Mouse (Mus musculus) limb, embryonic 12.5 days (tissue): ENCODE data around the gene Atf1. TPM values are rescaled to one million over a fixed set of nuclear protein-coding genes. Genes with fewer than 3 reads are reported as not detected.
"Not testable (repeated sequence)": the region's sequence is repeated elsewhere in the genome, so short reads cannot be mapped to it uniquely, and the experiment has no call there.

Experiments
- ATAC-seq: fragments of 200-750 bp; cut with Nextera tagmentation; 2 replicates; pipeline ENCODE4 v1.8.0; 2017; ENCODE audit warnings: low read depth, moderate TSS enrichment; ENCODE audit not compliant: insufficient number of reproducible peaks, insufficient read depth, low FRiP score, low TSS enrichment
- H3K27ac ChIP-seq: fragments of 300-500 bp; sonication (generic); 2 replicates; pipeline ENCODE4 v1.5.1; 2016; ENCODE audit warnings: mild to moderate bottlenecking, moderate library complexity
- H3K27me3 ChIP-seq: fragments of 300-500 bp; sonication (generic); 2 replicates; pipeline ENCODE4 v1.6.1; 2016; ENCODE audit warnings: mild to moderate bottlenecking, moderate library complexity
- H3K36me3 ChIP-seq: fragments of 300-500 bp; sonication (generic); 2 replicates; pipeline ENCODE4 v1.6.1; 2016; ENCODE audit warnings: mild to moderate bottlenecking, moderate library complexity
- H3K4me1 ChIP-seq: fragments of 300-500 bp; sonication (generic); replicated peaks from 2 replicates; pipeline ENCODE4 v1.6.1; 2016
- H3K4me2 ChIP-seq: fragments of 300-500 bp; sonication (generic); 2 replicates; pipeline ENCODE4 v1.6.1; 2016; ENCODE audit warnings: mild to moderate bottlenecking, moderate library complexity
- H3K4me3 ChIP-seq: fragments of 300-500 bp; sonication (generic); replicated peaks from 2 replicates; pipeline ENCODE4 v1.5.1; 2016; ENCODE audit warnings: mild to moderate bottlenecking
- H3K9ac ChIP-seq: fragments of 300-500 bp; sonication (generic); replicated peaks from 2 replicates; pipeline ENCODE4 v1.6.1; 2016; ENCODE audit warnings: mild to moderate bottlenecking, moderate library complexity
- H3K9me3 ChIP-seq: fragments of 300-500 bp; sonication (generic); 2 replicates; pipeline ENCODE4 v1.6.1; 2016; ENCODE audit warnings: mild to moderate bottlenecking, moderate library complexity
- WGBS: fragments of 180-500 bp; shearing (Covaris S2); methylation state at CpG from one replicate; pipeline ENCODE4 v1.1.7; 2016; 5-methylcytosine and 5-hydroxymethylcytosine counted together
- polyA plus RNA-seq: library from polyadenylated mRNA; unstranded; fragments of >200 nt; fragmentation: Nextera tagmentation; extraction: Ambion mirVana; gene quantifications from 2 replicates; pipeline ENCODE4 v1.2.1, GENCODE M21; 2016

The Atf1 gene
- polyA plus RNA-seq, 1 experiment from 2014 or later = 53.0 TPM

DNA sequence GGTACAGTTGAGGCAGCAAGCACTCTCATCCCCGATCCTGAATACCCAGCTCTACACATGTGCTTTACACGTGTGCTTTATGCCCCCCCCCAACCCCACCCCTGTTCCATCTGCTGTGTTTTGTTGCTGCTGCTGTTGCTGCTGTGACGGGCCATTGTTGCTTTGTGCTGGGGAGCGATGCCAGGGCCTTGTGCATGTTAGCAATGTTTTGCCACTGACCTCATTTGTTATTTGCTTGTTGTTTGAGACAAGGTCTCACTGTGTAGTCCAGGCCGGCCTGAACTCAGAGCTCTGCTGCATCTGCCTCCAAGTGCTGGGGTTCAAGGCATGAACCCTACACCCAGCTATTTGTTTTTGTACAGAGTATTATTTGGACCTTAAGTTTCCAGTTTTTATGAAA, 63.2 kb downstream of the Atf1 start:
- 84% methylated on average over 5 of the region's 5 CpGs for WGBS
- H3K27ac ChIP-seq = no peak overlapping the region
- ATAC-seq = no peak

DNA sequence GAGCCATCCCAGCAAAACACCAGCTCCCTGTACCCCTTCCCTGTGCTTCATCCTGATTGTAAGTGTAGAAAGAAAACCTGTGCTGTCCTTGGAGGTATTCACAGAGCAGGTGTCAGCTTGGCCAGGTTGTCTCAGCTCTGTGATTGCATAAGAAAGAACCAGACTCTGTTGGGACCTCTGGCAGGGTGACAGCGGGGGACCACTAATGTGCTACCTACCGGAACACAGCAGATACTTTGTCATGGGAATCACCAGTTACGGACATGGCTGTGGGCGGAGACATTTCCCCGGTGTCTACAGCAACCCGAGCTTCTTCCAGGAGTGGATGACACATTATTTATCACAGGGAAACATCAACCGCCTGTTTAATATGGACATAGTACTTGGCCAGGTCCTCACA, 64.7 kb downstream of the Atf1 start:
- no peaks in the 10 kb centered on the region for H3K27me3 ChIP-seq
- no peaks in the 10 kb centered on the region; the same call in 1 of the 2 replicates for H3K4me1 ChIP-seq
- H3K27ac ChIP-seq = no peak overlapping the region
- ATAC-seq = no peak
- H3K36me3 ChIP-seq = no peaks in the 10 kb centered on the region
- WGBS = 62% methylated on average over 7 of the region's 7 CpGs
- no peak overlapping the region for H3K9ac ChIP-seq
- 0 out of 2 replicates have a peak, but pooled peaks cover 5% of the 10 kb centered on the region for H3K9me3 ChIP-seq
- H3K4me2 ChIP-seq = no peak overlapping the region
- H3K4me3 ChIP-seq = no peak overlapping the region

More for the DNA sequence above, 63.2 kb downstream of the Atf1 start:
- no peaks in the 10 kb centered on the region for H3K36me3 ChIP-seq
- H3K27me3 ChIP-seq = no peaks in the 10 kb centered on the region
- no peak overlapping the region for H3K9ac ChIP-seq
- H3K4me2 ChIP-seq = no peak overlapping the region
- no peaks in the 10 kb centered on the region; the same call in 1 of the 2 replicates for H3K4me1 ChIP-seq
- H3K9me3 ChIP-seq = 0 out of 2 replicates have a peak, but pooled peaks cover 5% of the 10 kb centered on the region
- no peak overlapping the region for H3K4me3 ChIP-seq

DNA sequence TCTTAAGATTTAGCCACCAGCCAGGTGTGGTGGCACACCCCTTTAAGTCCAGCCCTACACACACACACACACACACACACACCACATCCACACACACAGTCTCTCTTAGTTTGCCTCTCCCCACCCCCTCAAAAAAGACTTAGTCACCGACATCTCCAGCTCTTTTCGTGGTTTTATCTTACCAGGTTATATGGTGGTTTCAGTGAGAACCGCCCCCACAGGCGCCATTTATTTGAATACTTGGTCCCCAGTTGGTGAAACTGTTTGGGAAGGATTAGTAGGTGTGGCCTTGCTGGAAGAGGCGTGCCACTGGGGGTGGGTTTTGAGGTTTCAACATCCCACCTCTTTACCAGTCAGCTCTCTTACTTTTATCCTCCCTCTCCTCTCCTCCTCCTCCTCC, 70.2 kb downstream of the Atf1 start:
- Histone ChIP-seq H3K4me1 (no peaks in the 10 kb centered on the region; the same call in 1 of the 2 replicates), H3K4me2 (no peak overlapping the region), H3K36me3 (no peaks in the 10 kb centered on the region), H3K27me3 (no peaks in the 10 kb centered on the region), H3K27ac (no peak overlapping the region), H3K9me3 (no peaks in the 10 kb centered on the region), H3K4me3 (no peak overlapping the region), H3K9ac (no peak overlapping the region)
- ATAC-seq = no peak
- 89% methylated on average over 5 of the region's 5 CpGs for WGBS

DNA sequence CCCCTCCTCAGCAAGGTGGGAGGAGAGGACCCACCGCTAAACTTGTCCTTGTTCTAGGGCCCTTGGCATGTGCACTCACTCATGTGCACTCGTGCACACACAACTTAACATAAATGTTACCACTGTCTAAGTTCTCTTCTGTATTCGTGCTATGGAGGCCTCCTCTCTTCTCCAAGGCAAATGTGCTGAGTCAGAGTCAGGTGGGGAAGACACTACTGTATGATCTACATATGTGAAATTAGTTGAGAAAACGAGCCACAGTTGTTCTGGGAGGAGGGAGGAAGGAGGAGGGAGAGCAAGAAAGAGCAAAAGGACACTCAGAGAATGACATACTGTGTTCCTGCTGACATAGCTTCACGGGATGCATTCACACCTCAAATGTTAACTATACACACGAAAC, 72.9 kb downstream of the Atf1 start:
- no peaks in the 10 kb centered on the region; the same call in 1 of the 2 replicates for H3K4me1 ChIP-seq
- ATAC-seq = no peak
- H3K9me3 ChIP-seq = no peaks in the 10 kb centered on the region

DNA sequence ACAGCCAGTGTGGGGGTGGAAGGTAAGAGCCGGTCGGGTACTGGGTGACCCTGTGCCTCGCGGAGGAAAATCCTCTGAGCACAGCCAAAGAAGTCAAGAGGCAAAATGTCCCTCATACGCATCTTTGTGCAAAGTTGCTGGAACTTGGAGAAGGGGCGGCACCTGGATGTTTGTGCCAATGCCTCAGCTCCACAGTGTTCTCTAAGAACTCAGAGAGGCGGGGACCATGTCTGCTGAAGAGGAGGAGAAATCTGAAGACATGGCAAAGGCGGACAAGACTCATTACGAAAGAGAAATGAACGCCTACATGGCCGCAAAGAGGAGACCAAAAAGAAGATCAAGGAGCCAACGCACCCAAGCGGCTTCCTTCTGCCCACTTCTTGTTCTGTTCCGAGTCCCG, 73.9 kb downstream of the Atf1 start:
- no peak overlapping the region for H3K9ac ChIP-seq
- H3K9me3 ChIP-seq = no peaks in the 10 kb centered on the region
- peaks cover 7% of the 10 kb centered on the region; the same call in 1 of the 2 replicates for H3K27me3 ChIP-seq
- H3K4me1 ChIP-seq = no peaks in the 10 kb centered on the region
- H3K4me2 ChIP-seq = no peak overlapping the region
- 84% methylated on average over 15 of the region's 15 CpGs for WGBS
- ATAC-seq = no peak
- no peaks in the 10 kb centered on the region for H3K36me3 ChIP-seq
- no peak overlapping the region for H3K27ac ChIP-seq
- no peak overlapping the region for H3K4me3 ChIP-seq

More for the DNA sequence above, 72.9 kb downstream of the Atf1 start:
- Histone ChIP-seq H3K27me3 (0 out of 2 replicates have a peak, but pooled peaks cover 1% of the 10 kb centered on the region), H3K4me3 (no peak overlapping the region), H3K27ac (no peak overlapping the region), H3K36me3 (no peaks in the 10 kb centered on the region), H3K9ac (no peak overlapping the region), H3K4me2 (no peak overlapping the region)
- WGBS = 77% methylated on average over 6 of the region's 6 CpGs

DNA sequence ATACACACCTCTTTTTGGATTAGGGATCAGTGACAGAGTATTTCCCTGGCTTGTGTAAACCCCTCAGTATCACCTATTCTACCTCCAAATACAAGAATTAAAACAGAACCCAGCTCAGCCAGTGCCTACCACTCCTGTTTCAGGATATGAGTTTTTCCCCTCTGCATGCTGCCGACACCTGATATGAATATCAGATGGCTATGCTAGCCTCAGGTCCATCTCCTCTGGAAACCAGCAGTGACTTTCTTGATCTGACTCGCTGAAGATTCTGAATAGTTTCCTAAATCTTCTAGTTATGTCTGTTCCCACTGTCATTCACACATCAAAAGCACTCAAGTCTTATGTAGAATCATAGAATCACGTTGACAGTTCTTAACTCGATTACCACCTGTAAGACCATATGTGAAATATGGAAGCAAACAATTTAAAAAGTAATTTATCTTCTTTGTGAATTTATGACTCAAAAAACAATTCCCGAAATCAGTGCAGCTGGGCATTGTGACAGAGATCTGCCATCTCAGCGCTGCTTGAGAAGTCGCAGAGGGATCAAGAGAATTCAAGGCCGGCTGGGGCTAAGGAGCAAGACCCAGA, 75.9 kb downstream of the Atf1 start:
- no peaks in the 10 kb centered on the region for H3K9me3 ChIP-seq
- H3K9ac ChIP-seq = no peak overlapping the region
- 60% methylated on average over 8 of the region's 8 CpGs for WGBS
- H3K36me3 ChIP-seq = no peaks in the 10 kb centered on the region
- no peaks in the 10 kb centered on the region for H3K4me1 ChIP-seq
- H3K27me3 ChIP-seq = peaks cover 7% of the 10 kb centered on the region; the same call in 1 of the 2 replicates
- peak overlapping the region; percentile 76 for H3K4me2 ChIP-seq
- ATAC-seq = no peak
- H3K27ac ChIP-seq = 0 out of 2 replicates have a peak overlapping the region, but pooled peaks have one; percentile 67
- H3K4me3 ChIP-seq = peak overlapping the region; percentile 50; the same call in 1 of the 2 replicates

DNA sequence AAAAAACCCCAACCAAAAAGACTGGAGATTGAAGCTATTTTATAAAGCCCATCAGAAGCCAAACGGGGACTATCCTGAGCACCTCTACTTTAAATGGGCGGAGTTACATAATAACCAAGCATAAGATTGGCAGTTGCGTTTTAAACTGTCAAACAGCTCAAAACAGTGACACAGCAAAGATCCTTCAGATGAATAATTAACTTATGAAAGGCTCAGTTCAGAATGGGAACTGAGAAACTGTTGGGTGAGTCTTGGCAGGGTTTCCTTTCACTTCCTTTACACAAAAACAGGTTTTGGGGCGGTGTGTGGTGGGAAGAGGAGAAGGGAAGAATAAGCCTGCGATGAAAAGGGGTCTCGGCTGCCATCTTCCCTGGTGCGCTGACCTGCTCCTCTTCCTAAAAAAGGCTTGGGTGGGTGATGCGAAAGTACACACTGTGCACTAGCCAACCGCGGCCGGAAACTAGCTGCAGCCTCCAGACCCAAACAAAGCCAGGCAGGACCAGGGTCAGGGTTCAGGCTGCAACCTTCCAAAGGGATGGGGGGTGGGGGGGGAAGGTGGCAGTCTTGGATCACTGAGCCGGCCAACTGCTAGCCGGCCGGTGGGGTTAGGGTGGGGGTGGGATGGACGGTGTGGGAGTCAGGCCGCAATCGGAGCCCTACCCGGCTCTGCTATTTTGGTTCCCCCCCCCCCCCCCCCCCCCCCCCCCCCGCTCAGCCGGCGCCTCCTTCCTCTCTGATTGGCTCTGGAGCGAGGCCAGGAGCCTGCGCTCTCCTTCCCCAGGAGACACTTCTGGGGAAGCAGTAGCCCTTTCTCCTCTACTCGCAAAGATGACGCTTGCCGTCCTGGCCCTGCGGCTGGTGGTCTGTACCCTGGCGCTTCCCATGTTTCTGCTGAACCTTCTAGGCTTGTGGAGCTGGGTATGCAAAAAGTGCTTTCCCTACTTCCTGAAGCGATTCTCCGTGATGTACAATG, 76.7 kb downstream of the Atf1 start, which contains the start of gene Mettl7a1:
Mettl7a1 (plus strand) TSS at position 122 of the 973 bp plus-strand sequence.
- Histone ChIP-seq H3K27ac (peak within 1 kb of the TSS; percentile 67), H3K36me3 (no peaks in the 10 kb centered on the region), H3K27me3 (peaks cover 7% of the 10 kb centered on the region; the same call in 1 of the 2 replicates), H3K4me3 (peak within 1 kb of the TSS; percentile 50), H3K4me2 (peak within 1 kb of the TSS; percentile 76), H3K9ac (peak within 1 kb of the TSS; percentile 66), H3K9me3 (no peaks in the 10 kb centered on the region), H3K4me1 (no peaks in the 10 kb centered on the region)
- WGBS = 6% methylated on average over 21 of the region's 30 CpGs
- ATAC-seq = peak; percentile 77; the same call in 1 of the 2 replicates

DNA sequence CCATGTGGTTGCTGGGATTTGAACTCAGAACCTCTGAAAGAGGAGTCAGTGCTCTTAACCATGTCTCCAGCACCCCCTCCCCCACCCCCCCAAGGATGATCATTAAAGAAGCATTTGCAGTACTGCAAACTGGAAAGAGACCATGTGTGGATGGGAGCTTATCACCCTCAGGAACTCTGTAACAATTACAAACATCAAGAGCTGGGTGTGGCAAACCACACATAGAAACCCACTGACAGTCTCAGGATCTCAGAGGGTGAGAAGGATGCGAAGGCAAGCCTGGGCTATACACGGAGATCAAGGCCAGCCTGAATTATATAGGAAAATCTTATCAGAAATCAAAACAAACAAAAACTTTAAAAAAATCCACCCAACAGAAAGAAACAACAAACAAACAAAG, 78.6 kb downstream of the Atf1 start:
- ATAC-seq = no peak
- Histone ChIP-seq H3K4me1 (no peaks in the 10 kb centered on the region), H3K4me2 (no peak overlapping the region), H3K27ac (no peak overlapping the region), H3K36me3 (no peaks in the 10 kb centered on the region), H3K9me3 (no peaks in the 10 kb centered on the region), H3K4me3 (no peak overlapping the region), H3K9ac (no peak overlapping the region), H3K27me3 (peaks cover 7% of the 10 kb centered on the region; the same call in 1 of the 2 replicates)
- WGBS = 79% methylated on average over 2 of the region's 2 CpGs

DNA sequence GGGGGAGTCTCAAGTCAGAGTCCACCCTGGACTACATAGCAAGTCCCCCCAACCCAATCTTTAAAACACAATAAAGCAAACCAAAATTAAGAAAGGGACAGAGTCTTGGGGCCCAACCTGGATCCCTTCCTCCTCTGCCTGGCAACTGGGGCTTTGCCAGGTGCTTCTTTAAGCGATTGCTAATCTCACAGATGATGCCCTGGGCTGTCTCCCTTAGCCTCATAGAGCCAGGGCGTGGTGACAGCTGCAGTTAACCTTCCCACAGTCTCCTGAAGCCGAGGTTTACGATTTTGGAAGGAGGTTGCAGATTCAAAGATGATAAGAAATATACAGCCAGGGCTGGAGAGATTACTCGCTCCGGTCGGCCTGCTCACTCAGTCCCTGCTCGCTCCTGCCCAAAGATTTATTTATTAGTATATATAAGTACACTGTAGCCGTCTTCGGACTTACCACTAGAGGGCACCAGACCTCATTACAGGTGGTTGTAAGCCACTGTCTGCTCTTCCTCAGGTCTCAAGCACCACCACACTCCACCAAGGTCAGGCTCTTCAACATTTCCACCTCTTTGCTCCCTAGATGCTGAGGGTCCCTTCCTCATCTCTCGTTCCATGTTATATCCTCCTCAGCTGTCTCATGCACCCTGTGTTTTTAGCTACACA, 79.9 kb downstream of the Atf1 start:
- not testable (repeated sequence) for H3K4me1 ChIP-seq, H3K9me3 ChIP-seq, H3K4me2 ChIP-seq, H3K36me3 ChIP-seq, H3K4me3 ChIP-seq, H3K27me3 ChIP-seq, H3K9ac ChIP-seq, ATAC-seq, H3K27ac ChIP-seq
- WGBS = 43% methylated on average over 11 of the region's 11 CpGs
